Mouse (Mus musculus): ENCODE data around the gene Lyrm4.

The Lyrm4 gene

DNA sequence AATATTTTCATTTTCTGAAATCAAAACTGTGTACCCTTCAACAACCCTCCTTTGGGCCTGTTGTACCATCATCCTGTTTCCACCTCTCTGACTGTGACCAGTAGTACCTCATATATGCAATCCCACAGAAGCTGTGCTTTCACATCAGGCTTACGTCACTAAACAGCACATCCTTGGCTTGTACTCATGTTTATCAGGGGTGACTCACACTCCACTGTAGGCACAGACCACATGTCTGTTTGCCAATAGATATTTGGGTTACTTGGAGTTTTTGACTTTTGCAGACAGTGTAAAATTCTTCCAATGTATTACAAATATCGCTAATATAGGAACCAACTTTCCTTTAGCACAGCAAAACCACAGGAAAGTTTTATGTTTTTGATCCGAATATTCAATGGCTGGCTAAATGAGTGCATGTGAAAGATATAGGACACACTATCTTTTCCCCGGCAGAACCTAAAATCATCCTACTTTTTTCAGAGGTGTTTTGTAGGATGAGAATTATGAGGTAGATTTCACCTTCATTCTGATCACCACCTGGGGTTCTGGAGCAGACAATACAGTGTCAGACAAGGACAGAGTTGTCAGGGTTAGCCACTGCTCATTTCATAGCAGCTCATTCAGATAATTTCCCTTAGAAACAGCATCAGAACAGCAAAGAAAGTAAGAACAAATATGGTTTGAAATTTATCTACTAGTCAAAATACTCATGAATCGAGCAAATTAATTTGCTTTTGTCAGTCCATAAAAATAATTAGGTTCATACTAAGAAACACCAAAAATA, 30.5 kb downstream of the Lyrm4 start:
- no peaks in the 10 kb centered on the region for H3K9me3 ChIP-seq (ENCODE audit: low read length)
- no peak for TF ChIP-seq CTCF (conservative IDR thresholded peaks at IDR 0.05; ENCODE audit: low read length)
- TF ChIP-seq POU5F1 (IDR thresholded peaks at IDR 0.05; ENCODE audit: borderline replicate concordance, low read length), result no peak
- no peak for TF ChIP-seq NANOG (IDR thresholded peaks at IDR 0.05; ENCODE audit: borderline replicate concordance, low read length)
- H3K4me3 ChIP-seq (replicated peaks; ENCODE audit: low read length), result no peak overlapping the region
- no peaks in the 10 kb centered on the region for H3K4me1 ChIP-seq (replicated peaks; ENCODE audit: low read depth, low read length)
- peaks cover 44% of the 10 kb centered on the region for H3K36me3 ChIP-seq (ENCODE audit: insufficient read depth, low read length)
- H3K27me3 ChIP-seq (ENCODE audit: insufficient read depth, low read length), result no peaks in the 10 kb centered on the region

DNA sequence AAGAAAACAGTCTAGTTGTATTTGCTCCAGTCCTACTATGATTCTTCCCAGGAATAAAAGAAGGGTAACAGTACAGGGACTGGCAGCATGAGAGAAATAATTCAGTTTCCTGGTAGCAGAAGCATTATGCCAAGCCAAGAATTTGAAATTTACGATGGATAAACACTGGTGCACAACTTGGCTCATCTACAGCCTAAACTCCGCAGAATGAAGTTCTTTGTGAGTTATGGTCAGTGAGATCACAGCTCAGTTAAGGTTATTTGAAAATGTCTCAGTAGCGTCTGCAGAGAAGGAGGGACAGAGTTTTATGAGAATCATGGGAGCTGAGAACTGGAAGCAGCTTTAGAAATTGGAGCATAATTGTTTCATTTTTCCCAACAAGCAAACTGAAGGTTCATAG, 31.4 kb downstream of the Lyrm4 start:
- TF ChIP-seq NANOG (IDR thresholded peaks at IDR 0.05; ENCODE audit: borderline replicate concordance, low read length) (no peak), POU5F1 (IDR thresholded peaks at IDR 0.05; ENCODE audit: borderline replicate concordance, low read length) (no peak), CTCF (conservative IDR thresholded peaks at IDR 0.05; ENCODE audit: low read length) (no peak)
- H3K9me3 ChIP-seq (ENCODE audit: low read length), result no peaks in the 10 kb centered on the region
- H3K4me1 ChIP-seq (replicated peaks; ENCODE audit: low read depth, low read length), result no peaks in the 10 kb centered on the region
- H3K4me3 ChIP-seq (replicated peaks; ENCODE audit: low read length), result no peak overlapping the region
- no peaks in the 10 kb centered on the region for H3K27me3 ChIP-seq (ENCODE audit: insufficient read depth, low read length)
- peaks cover 38% of the 10 kb centered on the region for H3K36me3 ChIP-seq (ENCODE audit: insufficient read depth, low read length)

DNA sequence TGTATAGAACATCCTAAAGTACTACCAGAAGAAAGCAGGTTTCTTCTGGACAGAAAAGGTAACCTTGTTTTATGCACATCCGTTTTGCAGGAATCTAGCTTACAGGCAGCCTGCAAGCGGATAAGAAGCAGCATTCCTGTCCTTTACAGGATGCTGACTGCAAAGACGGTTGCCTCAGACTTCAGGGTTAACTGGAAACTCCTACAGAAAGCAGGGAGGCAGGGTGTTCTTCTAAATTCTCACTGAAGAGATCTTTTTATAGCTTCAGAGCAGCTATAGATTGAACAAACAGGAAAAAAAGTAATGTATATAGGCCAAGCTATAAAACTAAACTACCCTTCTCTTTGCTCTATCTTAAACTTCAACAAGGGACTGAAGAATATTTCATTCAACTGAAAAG, 32.6 kb downstream of the Lyrm4 start:
- TF ChIP-seq CTCF (conservative IDR thresholded peaks at IDR 0.05; ENCODE audit: low read length), result no peak
- peaks cover 26% of the 10 kb centered on the region for H3K36me3 ChIP-seq (ENCODE audit: insufficient read depth, low read length)

DNA sequence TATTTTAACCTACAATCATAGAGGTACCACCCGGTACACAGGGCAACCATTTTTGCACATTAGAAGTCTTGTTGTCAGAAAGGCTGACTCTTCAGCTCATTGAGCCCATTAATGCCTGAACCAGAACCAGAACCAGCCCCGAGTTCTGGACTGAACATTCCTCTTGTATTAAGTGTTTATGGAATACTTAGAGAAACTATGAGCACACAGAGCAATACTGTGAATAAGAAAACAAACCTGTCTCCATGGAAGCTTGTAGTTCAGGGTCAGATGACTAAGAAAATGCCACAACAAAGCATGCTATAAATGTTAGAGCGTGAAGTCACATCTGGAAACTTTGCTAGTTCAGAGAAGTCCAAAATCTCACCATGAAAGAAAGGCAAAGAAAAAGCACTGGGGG, 35.7 kb downstream of the Lyrm4 start:
- no peaks in the 10 kb centered on the region for H3K9me3 ChIP-seq (ENCODE audit: low read length)
- no peak for TF ChIP-seq CTCF (conservative IDR thresholded peaks at IDR 0.05; ENCODE audit: low read length)
- no peak for TF ChIP-seq POU5F1 (IDR thresholded peaks at IDR 0.05; ENCODE audit: borderline replicate concordance, low read length)
- no peak for TF ChIP-seq NANOG (IDR thresholded peaks at IDR 0.05; ENCODE audit: borderline replicate concordance, low read length)
- no peak overlapping the region for H3K4me3 ChIP-seq (replicated peaks; ENCODE audit: low read length)
- no peaks in the 10 kb centered on the region for H3K27me3 ChIP-seq (ENCODE audit: insufficient read depth, low read length)
- no peaks in the 10 kb centered on the region for H3K4me1 ChIP-seq (replicated peaks; ENCODE audit: low read depth, low read length)
- peaks cover 14% of the 10 kb centered on the region for H3K36me3 ChIP-seq (ENCODE audit: insufficient read depth, low read length)

More for the DNA sequence above, 32.6 kb downstream of the Lyrm4 start:
- Histone ChIP-seq H3K9me3 (ENCODE audit: low read length) (no peaks in the 10 kb centered on the region), H3K4me3 (replicated peaks; ENCODE audit: low read length) (no peak overlapping the region), H3K4me1 (replicated peaks; ENCODE audit: low read depth, low read length) (no peaks in the 10 kb centered on the region), H3K27me3 (ENCODE audit: insufficient read depth, low read length) (no peaks in the 10 kb centered on the region)

DNA sequence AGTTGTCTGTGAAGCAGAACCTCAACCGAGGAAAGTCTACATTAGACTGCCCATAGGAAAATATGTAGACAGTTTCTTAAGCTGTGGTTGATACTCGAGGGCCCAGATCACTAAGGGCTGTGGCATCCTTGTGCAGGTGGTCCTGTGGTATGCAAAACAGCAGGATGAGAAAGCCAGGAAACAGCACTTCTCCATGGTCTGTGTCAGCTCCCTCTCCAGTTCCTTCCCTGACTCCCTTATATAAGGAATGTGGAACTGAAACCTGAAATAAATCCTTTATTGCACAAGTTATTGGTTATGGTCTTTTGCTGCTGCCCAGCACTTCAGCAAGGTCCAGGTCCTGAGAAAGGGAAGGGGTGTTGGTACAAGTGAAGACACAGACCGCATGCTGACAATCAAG, 42.8 kb downstream of the Lyrm4 start:
- TF ChIP-seq NANOG (IDR thresholded peaks at IDR 0.05; ENCODE audit: borderline replicate concordance, low read length) (no peak), POU5F1 (IDR thresholded peaks at IDR 0.05; ENCODE audit: borderline replicate concordance, low read length) (no peak), CTCF (conservative IDR thresholded peaks at IDR 0.05; ENCODE audit: low read length) (no peak)
- no peaks in the 10 kb centered on the region for H3K4me1 ChIP-seq (replicated peaks; ENCODE audit: low read depth, low read length)
- H3K4me3 ChIP-seq (replicated peaks; ENCODE audit: low read length), result no peak overlapping the region
- H3K27me3 ChIP-seq (ENCODE audit: insufficient read depth, low read length), result no peaks in the 10 kb centered on the region
- H3K36me3 ChIP-seq (ENCODE audit: insufficient read depth, low read length), result no peaks in the 10 kb centered on the region; the same call in 1 of the 2 replicates
- no peaks in the 10 kb centered on the region for H3K9me3 ChIP-seq (ENCODE audit: low read length)

DNA sequence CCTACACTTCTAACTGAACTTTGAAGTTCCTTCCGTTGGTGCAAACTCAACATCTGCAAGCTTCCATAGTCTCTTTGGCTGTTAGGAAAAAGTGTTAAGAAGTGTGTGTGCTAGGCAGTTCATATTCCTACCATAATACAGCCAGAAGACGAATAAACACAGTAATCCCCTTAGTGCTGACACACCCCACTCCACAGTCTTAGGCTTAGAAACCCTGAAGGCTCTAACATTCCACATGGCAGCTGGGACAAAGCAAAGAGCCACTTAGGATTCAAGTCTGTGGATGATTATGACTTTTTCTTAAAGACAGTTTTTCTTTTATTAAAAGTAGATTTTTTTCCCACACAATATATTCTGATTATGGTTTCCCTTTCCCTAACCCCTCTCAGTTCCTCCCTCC, 50.6 kb downstream of the Lyrm4 start:
- Histone ChIP-seq H3K9me3 (ENCODE audit: low read length) (no peaks in the 10 kb centered on the region), H3K27me3 (ENCODE audit: insufficient read depth, low read length) (no peaks in the 10 kb centered on the region), H3K36me3 (ENCODE audit: insufficient read depth, low read length) (no peaks in the 10 kb centered on the region), H3K4me3 (replicated peaks; ENCODE audit: low read length) (no peak overlapping the region), H3K4me1 (replicated peaks; ENCODE audit: low read depth, low read length) (no peaks in the 10 kb centered on the region)
- TF ChIP-seq NANOG (IDR thresholded peaks at IDR 0.05; ENCODE audit: borderline replicate concordance, low read length) (no peak), POU5F1 (IDR thresholded peaks at IDR 0.05; ENCODE audit: borderline replicate concordance, low read length) (no peak), CTCF (conservative IDR thresholded peaks at IDR 0.05; ENCODE audit: low read length) (no peak)

DNA sequence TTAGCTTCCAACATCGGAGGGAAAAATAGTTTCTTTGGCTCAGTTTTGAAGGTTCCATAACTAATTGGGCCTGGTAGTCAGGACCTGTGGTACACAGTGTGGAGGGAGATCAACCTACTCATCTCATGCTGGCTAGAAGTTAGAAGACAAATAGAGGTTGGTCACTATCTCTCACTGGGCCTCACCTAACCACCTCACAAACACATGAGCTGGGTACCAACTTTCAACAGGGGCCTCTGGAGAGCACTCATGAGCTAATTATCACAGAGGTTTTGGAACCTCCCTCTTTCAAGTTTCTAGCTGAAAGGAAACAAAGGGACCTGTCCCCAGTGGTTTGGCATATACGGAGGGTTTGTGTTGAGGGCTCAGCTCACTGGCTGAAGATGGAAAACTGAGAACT, 59.8 kb downstream of the Lyrm4 start:
- H3K9me3 ChIP-seq (ENCODE audit: low read length), result no peaks in the 10 kb centered on the region
- H3K36me3 ChIP-seq (ENCODE audit: insufficient read depth, low read length), result no peaks in the 10 kb centered on the region
- H3K4me1 ChIP-seq (replicated peaks; ENCODE audit: low read depth, low read length), result no peaks in the 10 kb centered on the region
- TF ChIP-seq POU5F1 (IDR thresholded peaks at IDR 0.05; ENCODE audit: borderline replicate concordance, low read length) (no peak), CTCF (conservative IDR thresholded peaks at IDR 0.05; ENCODE audit: low read length) (no peak), NANOG (IDR thresholded peaks at IDR 0.05; ENCODE audit: borderline replicate concordance, low read length) (no peak)
- no peak overlapping the region for H3K4me3 ChIP-seq (replicated peaks; ENCODE audit: low read length)
- H3K27me3 ChIP-seq (ENCODE audit: insufficient read depth, low read length), result no peaks in the 10 kb centered on the region

DNA sequence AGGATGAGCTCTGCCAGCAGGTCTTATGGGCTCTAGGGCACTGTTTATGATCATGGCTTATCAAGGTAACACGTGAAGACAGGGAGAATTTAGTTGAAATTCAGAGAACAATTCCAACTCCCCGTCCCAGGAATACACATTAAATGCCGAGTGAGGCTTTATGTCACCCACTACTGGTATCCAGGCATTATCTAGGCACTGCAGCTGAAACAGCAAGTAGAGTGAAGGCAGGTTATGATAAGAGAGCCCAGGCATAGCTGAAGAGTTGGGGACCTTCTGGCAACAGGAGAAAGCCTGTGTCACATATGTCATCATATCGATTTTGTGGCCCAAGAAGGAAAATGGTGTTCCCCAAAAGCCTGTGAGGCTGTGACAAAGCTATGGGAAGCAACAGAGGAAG, 60.4 kb downstream of the Lyrm4 start:
- TF ChIP-seq CTCF (conservative IDR thresholded peaks at IDR 0.05; ENCODE audit: low read length) (no peak), NANOG (IDR thresholded peaks at IDR 0.05; ENCODE audit: borderline replicate concordance, low read length) (no peak), POU5F1 (IDR thresholded peaks at IDR 0.05; ENCODE audit: borderline replicate concordance, low read length) (no peak)
- H3K27me3 ChIP-seq (ENCODE audit: insufficient read depth, low read length), result no peaks in the 10 kb centered on the region
- H3K4me1 ChIP-seq (replicated peaks; ENCODE audit: low read depth, low read length), result no peaks in the 10 kb centered on the region
- no peaks in the 10 kb centered on the region for H3K9me3 ChIP-seq (ENCODE audit: low read length)
- no peak overlapping the region for H3K4me3 ChIP-seq (replicated peaks; ENCODE audit: low read length)
- no peaks in the 10 kb centered on the region for H3K36me3 ChIP-seq (ENCODE audit: insufficient read depth, low read length)

DNA sequence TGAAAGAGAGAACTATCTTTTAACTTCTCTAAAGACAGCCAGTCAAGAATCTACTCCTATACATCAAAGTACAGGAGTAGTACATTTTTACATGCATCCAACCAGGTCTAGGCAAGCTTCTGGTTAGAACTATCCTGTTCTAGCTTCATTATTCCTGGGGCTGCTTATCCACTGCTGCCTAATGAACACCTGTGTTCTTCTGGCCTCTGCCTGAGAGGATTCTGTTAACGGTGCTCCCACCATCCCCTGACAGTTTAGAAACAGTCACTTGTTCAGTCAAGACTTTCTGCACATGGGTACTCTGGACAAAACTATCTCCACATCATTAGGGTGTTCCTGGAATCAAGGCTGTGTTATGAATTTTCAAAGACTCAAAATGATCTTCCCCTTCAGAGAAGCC, 60.8 kb downstream of the Lyrm4 start:
- Histone ChIP-seq H3K36me3 (ENCODE audit: insufficient read depth, low read length) (no peaks in the 10 kb centered on the region), H3K27me3 (ENCODE audit: insufficient read depth, low read length) (no peaks in the 10 kb centered on the region), H3K4me3 (replicated peaks; ENCODE audit: low read length) (no peak overlapping the region), H3K4me1 (replicated peaks; ENCODE audit: low read depth, low read length) (no peaks in the 10 kb centered on the region), H3K9me3 (ENCODE audit: low read length) (no peaks in the 10 kb centered on the region)
- TF ChIP-seq CTCF (conservative IDR thresholded peaks at IDR 0.05; ENCODE audit: low read length) (no peak), NANOG (IDR thresholded peaks at IDR 0.05; ENCODE audit: borderline replicate concordance, low read length) (no peak), POU5F1 (IDR thresholded peaks at IDR 0.05; ENCODE audit: borderline replicate concordance, low read length) (no peak)
